Mouse (Mus musculus) pancreas, adult 10 weeks (tissue): Measurements from ENCODE around the gene Sfta2. TPM values are rescaled to one million over a fixed set of nuclear protein-coding genes. Genes with fewer than 3 reads are reported as not detected.

Source experiments
- polyA plus RNA-seq: library from polyadenylated mRNA; stranded (reverse); fragments of 350-450 nt; fragmentation: Illumina TruSeq; extraction: RNeasy Lipid Tissue Mini Kit (QIAGEN cat#74804); gene quantifications from one replicate; pipeline ENCODE4 v1.2.3, GENCODE M21; 2015; ENCODE audit warnings: low read depth, low replicate concordance; ENCODE audit not compliant: insufficient read depth

Sfta2 gene
- not detected for polyA plus RNA-seq

GRCm38 (mm10) chr17:35601249-35601648 is at the start of gene Sfta2:
Sfta2 (plus strand) TSS chr17:35601549.

GRCm38 (mm10) chr17:35551881-35552414 is 49.4 kb upstream of the Sfta2 start, which contains the start of gene Cdsn:
Cdsn (plus strand) TSS chr17:35552128.

DNA sequence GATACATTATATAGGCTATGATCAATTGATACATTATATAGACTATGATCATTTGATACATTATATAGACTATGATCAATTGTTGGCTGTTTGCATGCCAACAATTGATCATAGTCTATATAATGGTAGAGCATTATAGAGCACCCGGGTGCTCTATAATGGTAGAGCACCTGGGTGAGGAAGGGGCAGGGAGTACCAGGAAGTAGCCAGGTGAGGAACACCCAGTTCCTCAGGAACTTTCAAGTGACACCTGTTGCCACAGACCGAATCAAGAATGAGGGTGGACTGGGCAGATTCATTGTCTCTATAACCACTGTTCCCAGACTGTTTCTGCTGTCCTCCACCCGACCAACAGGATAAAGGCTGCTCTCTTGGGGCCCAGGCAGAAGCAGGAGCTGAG is 34.2 kb upstream of the Sfta2 start, which contains the start of gene 2300002M23Rik:
TSS of gene 2300002M23Rik (plus strand) at position 301 of the 400 bp plus-strand sequence.

GRCm38 (mm10) chr17:35626537-35626936 is 25.2 kb downstream of the Sfta2 start, which contains the start of gene Gm9573:
Gm9573 (minus strand) TSS chr17:35626637.

GRCm38 (mm10) chr17:35643609-35644236 is 42.4 kb downstream of the Sfta2 start, which contains the start of gene Mucl3:
Mucl3 (minus strand) TSS chr17:35643695.

DNA sequence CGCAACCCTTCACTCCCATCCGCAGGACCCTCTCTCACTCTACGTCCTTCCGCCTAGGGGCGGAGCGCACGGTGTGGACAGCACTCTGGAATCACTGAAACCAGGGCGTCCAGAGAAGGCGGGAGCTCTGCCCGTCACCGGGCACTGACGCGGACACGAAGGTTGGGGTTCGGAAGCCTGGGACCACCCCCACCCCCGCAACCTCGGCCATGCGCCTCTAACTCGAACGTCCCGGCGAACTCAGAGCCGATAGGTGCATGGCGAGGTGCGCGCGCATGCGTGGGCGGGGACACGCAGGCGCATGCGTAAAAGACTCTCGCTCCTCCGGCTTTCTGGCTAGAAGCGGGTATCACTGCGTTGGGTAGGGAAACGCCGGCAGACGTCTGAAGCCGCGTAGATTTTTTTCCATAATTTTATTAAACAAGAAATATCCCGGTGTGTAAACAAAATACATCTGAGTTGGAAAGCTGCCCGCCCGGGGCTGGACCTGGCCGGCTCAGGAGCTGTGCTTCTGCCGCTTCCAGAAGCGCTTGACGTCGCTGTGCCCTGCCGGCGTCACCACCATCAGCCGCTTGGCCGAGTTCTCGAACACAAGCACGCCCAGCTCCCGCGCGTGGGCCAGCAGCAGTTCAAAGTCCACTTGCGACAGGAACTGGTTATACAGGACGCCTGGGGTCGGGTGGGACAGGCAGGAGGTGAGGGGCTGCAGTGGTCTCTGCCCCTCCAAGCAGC is 66.2 kb downstream of the Sfta2 start, which contains the start of gene Vars2:
TSS of gene Vars2 (minus strand) at position 259 of the 732 bp plus-strand sequence.

DNA sequence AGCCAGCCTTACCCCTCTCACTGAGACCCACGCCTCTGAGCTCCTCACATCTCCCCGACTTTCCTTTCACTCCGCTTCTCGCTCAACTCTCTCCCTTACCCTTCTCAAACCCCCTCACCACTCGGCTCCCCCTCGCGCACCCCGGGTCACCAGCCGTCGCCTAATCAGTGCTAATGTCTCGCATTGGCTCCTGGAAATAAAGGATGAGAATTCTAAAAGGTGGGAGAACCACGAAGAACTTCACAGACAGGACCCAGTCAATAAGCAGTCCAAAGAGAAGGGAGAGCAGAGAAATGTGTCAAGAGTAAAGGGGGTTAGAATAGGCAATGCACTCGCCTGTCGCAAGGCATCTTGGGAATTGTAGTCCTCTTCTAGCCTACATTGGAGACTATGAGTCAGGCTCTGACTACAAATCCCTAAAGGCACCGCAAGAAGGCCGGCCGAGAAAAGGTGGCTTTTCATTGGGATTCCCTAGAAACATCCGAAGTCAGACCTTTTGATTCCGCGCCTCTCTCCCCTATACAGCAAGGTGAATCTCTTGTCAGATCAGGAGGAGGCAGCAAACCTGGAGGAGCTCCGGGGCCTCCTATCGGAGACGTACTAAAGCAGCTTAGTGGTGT is 72.2 kb downstream of the Sfta2 start, which contains the start of gene Gtf2h4:
TSS of gene Gtf2h4 (minus strand) at position 324 of the 620 bp plus-strand sequence.

Other genes starting within 250 kb of the Sfta2 start
- gene H2-Q4, start 221.9 kb upstream of the Sfta2 start, polyA plus RNA-seq, result 22.5 TPM
- gene H2-Q6, start 176.7 kb upstream of the Sfta2 start, polyA plus RNA-seq, result 6.3 TPM
- gene H2-Q7, start 162.4 kb upstream of the Sfta2 start, polyA plus RNA-seq, result 8.5 TPM
- gene H2-Q10, start 131.5 kb upstream of the Sfta2 start, polyA plus RNA-seq, result 0.96 TPM
- not detected for gene Pou5f1, start 95.5 kb upstream of the Sfta2 start, polyA plus RNA-seq
- 1.3 TPM for gene Tcf19, start 84.7 kb upstream of the Sfta2 start, polyA plus RNA-seq
- 3.6 TPM for gene Cchcr1, start 84.4 kb upstream of the Sfta2 start, polyA plus RNA-seq
- gene Psors1c2, start 68.3 kb upstream of the Sfta2 start, polyA plus RNA-seq, result not detected
- gene Cdsn, start 49.4 kb upstream of the Sfta2 start, polyA plus RNA-seq, result not detected
- gene 2300002M23Rik, start 34.1 kb upstream of the Sfta2 start, polyA plus RNA-seq, result not detected
- gene Gm9573, start 25.1 kb downstream of the Sfta2 start, polyA plus RNA-seq, result not detected
- gene Mucl3, start 42.1 kb downstream of the Sfta2 start, polyA plus RNA-seq, result not detected
- gene Vars2, start 66.0 kb downstream of the Sfta2 start, polyA plus RNA-seq, result 5.8 TPM
- gene Gtf2h4, start 72.2 kb downstream of the Sfta2 start, polyA plus RNA-seq, result 4.2 TPM
- 10.7 TPM for gene Ddr1, start 103.1 kb downstream of the Sfta2 start, polyA plus RNA-seq
- gene Ier3, start 220.1 kb downstream of the Sfta2 start, polyA plus RNA-seq, result 6.9 TPM
- gene Flot1, start 221.7 kb downstream of the Sfta2 start, polyA plus RNA-seq, result 16.0 TPM
- 29.3 TPM for gene Tubb5, start 236.8 kb downstream of the Sfta2 start, polyA plus RNA-seq
- gene Mdc1, start 240.0 kb downstream of the Sfta2 start, polyA plus RNA-seq, result 2.3 TPM